In the genomic region with DNA sequence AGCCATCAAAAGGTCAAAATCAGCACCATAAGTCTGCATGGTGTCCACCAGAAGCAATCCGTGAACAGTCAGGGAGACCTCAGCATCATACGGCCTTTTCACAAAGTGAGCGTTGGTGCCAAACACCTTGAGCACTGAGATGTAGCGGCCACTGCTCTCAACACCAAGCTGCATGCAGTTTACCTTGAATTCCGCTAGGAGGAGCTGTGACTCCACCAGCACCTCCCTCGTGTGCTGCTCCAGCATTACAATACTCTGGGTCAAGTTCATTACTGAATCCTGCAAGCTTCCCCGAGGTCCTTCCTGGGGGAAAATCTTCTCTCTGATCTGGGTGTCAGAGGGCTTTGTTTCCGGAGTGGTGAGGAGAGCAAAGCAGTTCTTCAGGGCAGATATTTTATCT, we compare ENCODE assay signal across 8 mouse cellular contexts. TPM values are rescaled to one million over a fixed set of nuclear protein-coding genes. Genes with fewer than 3 reads are reported as not detected.
A peak's percentile ranks its signal among the peaks of the same experiment; 100 is the strongest.
DNase-seq lines count a peak whose midpoint lies in the region; ATAC-seq and TF ChIP-seq lines count a peak whose summit lies in the region.

No protein-coding gene starts in this region.

- no peaks in the 10 kb centered on the region for H3K9me3 ChIP-seq in liver, embryonic 12.5 days (replicated peaks)

- H3K79me3 ChIP-seq in C2C12 (ENCODE audit: low read depth), result no peaks in the 10 kb centered on the region

- WGBS in liver, embryonic 12.5 days (ENCODE audit: insufficient replicate concordance), result 45% methylated on average over 8 of the region's 8 CpGs

- H3K27me3 ChIP-seq in C2C12 (ENCODE audit: control insufficient read depth, insufficient read depth, insufficient read length), result no peaks in the 10 kb centered on the region
- no peaks in the 10 kb centered on the region for H3K27me3 ChIP-seq in liver, embryonic 12.5 days (replicated peaks)
- no peaks in the 10 kb centered on the region for H3K27me3 ChIP-seq in myocyte (ENCODE audit: control insufficient read depth, insufficient read depth, insufficient read length)

- ATAC-seq in granulocyte monocyte progenitor cell, adult 5-6 weeks (replicated peaks; ENCODE audit: poor library complexity, severe bottlenecking), result peak; percentile 98
- peak; percentile 72 for ATAC-seq in liver, embryonic 12.5 days

- no peak overlapping the region for H3ac ChIP-seq in C2C12 (ENCODE audit: control insufficient read depth, insufficient read length, low read depth)
- no peak overlapping the region for H3ac ChIP-seq in myocyte (ENCODE audit: control insufficient read depth, insufficient read length)

- H3K79me2 ChIP-seq in C2C12 (ENCODE audit: control insufficient read depth, insufficient read depth) (no peaks in the 10 kb centered on the region), myocyte (ENCODE audit: control insufficient read depth, insufficient read depth) (no peaks in the 10 kb centered on the region)

- no peak overlapping the region for H3K4me2 ChIP-seq in liver, embryonic 12.5 days
- H3K4me2 ChIP-seq in myocyte (ENCODE audit: low read depth), result no peak overlapping the region

- TF ChIP-seq CTCF in C2C12 (IDR thresholded peaks at IDR 0.05; ENCODE audit: control insufficient read depth, insufficient read depth, insufficient read length), result peak; percentile 92

- H3K4me1 ChIP-seq in liver, embryonic 12.5 days, result no peaks in the 10 kb centered on the region

- no peak overlapping the region for H3K9ac ChIP-seq in liver, embryonic 12.5 days

- peak; percentile 70 for DNase-seq in NIH3T3 (ENCODE audit: low read depth)
- peak; percentile 37 for DNase-seq in cerebellum, adult 9-11 months
- peak; percentile 64 for DNase-seq in kidney, adult 9 months
- DNase-seq in testis, postnatal 10 days (ENCODE audit: low spot score), result peak; percentile 55

- H3K36me3 ChIP-seq in C2C12 (ENCODE audit: control insufficient read depth, insufficient read depth), result peaks cover 31% of the 10 kb centered on the region
- peaks cover 96% of the 10 kb centered on the region for H3K36me3 ChIP-seq in liver, embryonic 12.5 days
- H3K36me3 ChIP-seq in myocyte (ENCODE audit: control insufficient read depth, insufficient read depth), result peaks cover 34% of the 10 kb centered on the region

- H3K4me3 ChIP-seq in C2C12 (ENCODE audit: insufficient read depth, poor library complexity, severe bottlenecking), result no peak overlapping the region
- H3K4me3 ChIP-seq in liver, embryonic 12.5 days, result no peak overlapping the region
- H3K4me3 ChIP-seq in myocyte, result no peak overlapping the region

- TF ChIP-seq POLR2A in myocyte (IDR thresholded peaks at IDR 0.05; ENCODE audit: insufficient read length, low read depth), result no peak

- H3K27ac ChIP-seq in liver, embryonic 12.5 days, result no peak overlapping the region

TF ChIP-seq in C2C12, 6 proteins besides CTCF, POLR2A, EP300 and RAD21:
- TF ChIP-seq MAX (IDR thresholded peaks at IDR 0.05), result no peak
- TF ChIP-seq CEBPB (IDR thresholded peaks at IDR 0.05; ENCODE audit: low read depth), result no peak
- TF ChIP-seq USF1 (IDR thresholded peaks at IDR 0.05; ENCODE audit: low read depth), result no peak
- no peak for TF ChIP-seq FOSL1 (IDR thresholded peaks at IDR 0.05; ENCODE audit: insufficient read depth, low read length, poor library complexity, severe bottlenecking)
- no peak for TF ChIP-seq MYOG (IDR thresholded peaks at IDR 0.05; ENCODE audit: control insufficient read depth, extremely low read depth, insufficient read length)
- no peak for TF ChIP-seq MYOD1 (IDR thresholded peaks at IDR 0.05; ENCODE audit: control insufficient read depth, insufficient read length, low read depth)

TF ChIP-seq in myocyte, 11 proteins besides CTCF, POLR2A, EP300 and RAD21:
- TF ChIP-seq POLR2AphosphoS2 (IDR thresholded peaks at IDR 0.05; ENCODE audit: insufficient read length, low read depth), result peak; percentile 20
- no peak for TF ChIP-seq REST (IDR thresholded peaks at IDR 0.05; ENCODE audit: insufficient read depth, insufficient read length)
- TF ChIP-seq USF1 (IDR thresholded peaks at IDR 0.05; ENCODE audit: low read depth), result no peak
- TF ChIP-seq SRF (IDR thresholded peaks at IDR 0.05; ENCODE audit: control insufficient read depth, insufficient read length, low read depth), result no peak

RNA-seq across cellular contexts. Expression of a gene that starts 38.8 kb away (rescaled TPM):
- 6.0 TPM for polyA plus RNA-seq in C2C12 (2012; fragmentation: generic; extraction: Trizol)
- total RNA-seq in granulocyte monocyte progenitor cell, adult 5-6 weeks (2014; fragmentation: Nextera tagmentation), result 21.4 and 26.1 TPM in 2 replicates
- total RNA-seq in granulocyte monocyte progenitor cell, adult 5-6 weeks (2017), result 37.3 and 41.3 TPM in 2 replicates
- 3.5 and 3.9 TPM in 2 replicates for polyA plus RNA-seq in liver, embryonic 12.5 days (2016; fragmentation: Nextera tagmentation; extraction: Ambion mirVana)
- polyA plus RNA-seq in myocyte (2012; fragmentation: generic; extraction: Trizol), result 20.0 TPM
